Mouse (Mus musculus): Measurements from ENCODE around the gene Ubc. TPM values are rescaled to one million over a fixed set of nuclear protein-coding genes. Genes with fewer than 3 reads are reported as not detected.
"Not testable (repeated sequence)": the region's sequence is repeated elsewhere in the genome, so short reads cannot be mapped to it uniquely, and the experiment has no call there.

The Ubc gene
- total RNA-seq, 1 experiment from 2014 or later = 724 TPM

DNA sequence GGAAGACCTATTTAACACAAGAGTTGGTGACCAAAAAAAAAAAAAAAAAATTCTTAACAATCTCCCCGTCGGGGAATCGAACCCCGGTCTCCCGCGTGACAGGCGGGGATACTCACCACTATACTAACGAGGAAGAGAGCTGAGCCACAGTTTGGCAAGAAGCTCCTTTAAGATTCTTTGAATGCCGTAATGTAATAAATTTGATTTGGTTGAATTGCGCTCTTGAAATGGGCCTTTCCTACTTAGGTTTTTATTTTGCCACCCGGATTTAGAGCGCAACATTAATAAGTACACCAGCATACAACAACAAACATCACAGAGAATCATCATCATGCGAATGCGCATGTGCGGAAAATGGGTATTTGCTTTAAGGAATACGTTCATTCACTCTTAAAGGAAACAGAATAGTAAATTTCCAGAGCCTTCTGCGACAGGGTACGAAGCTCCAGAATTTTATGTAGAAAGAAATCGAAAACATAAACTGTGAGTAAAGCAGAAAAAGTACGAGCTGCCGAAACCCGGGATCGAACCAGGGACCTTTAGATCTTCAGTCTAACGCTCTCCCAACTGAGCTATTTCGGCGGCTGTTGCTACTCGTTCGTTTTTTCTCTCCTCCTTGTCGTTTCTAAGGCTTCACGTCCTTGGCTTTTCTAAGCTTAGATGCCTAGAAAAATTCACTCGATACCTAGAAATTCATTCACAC, 15.7 kb upstream of the Ubc start:
- peak; percentile 22; the same call in 1 of the 2 replicates for ATAC-seq (ENCODE audit: extremely low read depth, insufficient number of reproducible peaks, low FRiP score, poor library complexity, severe bottlenecking)

DNA sequence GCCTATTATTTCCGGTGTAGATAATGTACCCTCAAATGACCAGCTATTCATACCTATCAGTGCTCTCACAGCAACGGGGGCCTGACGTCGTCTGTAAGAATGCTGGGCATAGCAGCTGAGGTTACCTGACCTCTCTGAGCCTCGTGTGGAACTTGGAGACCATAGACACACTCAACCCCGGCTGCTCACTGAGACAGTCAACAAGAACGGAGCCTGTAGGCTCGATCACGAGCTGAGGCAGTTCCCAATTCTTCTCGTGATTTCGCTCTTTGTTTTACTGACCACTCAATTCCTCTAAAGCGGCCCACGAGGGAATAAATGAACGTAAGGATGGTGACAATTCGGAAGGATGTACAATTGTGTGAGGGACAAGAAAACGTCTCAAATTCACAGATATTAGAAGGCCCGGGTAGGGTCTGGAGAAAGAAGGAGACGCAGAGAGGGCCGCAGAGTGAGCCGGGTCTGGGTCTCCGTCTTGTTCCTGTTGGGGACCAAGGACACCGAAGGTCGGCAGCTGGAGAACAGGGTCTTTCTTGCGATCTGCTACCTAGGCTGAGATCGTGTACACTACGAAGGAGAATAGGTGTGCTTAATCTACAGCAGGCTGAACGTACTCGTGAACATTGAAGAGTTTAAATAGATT, 15.0 kb upstream of the Ubc start:
- ATAC-seq (ENCODE audit: extremely low read depth, insufficient number of reproducible peaks, low FRiP score, poor library complexity, severe bottlenecking) = no peak

DNA sequence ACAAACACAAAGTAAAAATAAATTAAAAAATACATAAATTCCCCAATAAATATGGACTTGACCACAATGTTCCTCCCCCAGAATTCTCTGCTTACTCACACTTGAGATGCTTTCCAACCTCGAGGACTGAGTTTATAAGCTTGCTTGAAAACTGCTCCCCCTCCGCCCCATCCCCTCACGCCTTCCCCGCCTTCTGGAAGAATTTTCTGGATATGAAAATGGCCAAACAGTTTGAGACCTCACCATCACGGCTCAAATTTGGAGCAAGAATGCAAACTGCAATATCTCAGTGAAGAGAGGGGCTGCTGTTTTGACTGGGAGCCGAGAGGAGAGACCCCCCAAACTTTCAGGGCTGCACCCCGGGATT, 14.5 kb upstream of the Ubc start:
- ATAC-seq (ENCODE audit: extremely low read depth, insufficient number of reproducible peaks, low FRiP score, poor library complexity, severe bottlenecking) = no peak

DNA sequence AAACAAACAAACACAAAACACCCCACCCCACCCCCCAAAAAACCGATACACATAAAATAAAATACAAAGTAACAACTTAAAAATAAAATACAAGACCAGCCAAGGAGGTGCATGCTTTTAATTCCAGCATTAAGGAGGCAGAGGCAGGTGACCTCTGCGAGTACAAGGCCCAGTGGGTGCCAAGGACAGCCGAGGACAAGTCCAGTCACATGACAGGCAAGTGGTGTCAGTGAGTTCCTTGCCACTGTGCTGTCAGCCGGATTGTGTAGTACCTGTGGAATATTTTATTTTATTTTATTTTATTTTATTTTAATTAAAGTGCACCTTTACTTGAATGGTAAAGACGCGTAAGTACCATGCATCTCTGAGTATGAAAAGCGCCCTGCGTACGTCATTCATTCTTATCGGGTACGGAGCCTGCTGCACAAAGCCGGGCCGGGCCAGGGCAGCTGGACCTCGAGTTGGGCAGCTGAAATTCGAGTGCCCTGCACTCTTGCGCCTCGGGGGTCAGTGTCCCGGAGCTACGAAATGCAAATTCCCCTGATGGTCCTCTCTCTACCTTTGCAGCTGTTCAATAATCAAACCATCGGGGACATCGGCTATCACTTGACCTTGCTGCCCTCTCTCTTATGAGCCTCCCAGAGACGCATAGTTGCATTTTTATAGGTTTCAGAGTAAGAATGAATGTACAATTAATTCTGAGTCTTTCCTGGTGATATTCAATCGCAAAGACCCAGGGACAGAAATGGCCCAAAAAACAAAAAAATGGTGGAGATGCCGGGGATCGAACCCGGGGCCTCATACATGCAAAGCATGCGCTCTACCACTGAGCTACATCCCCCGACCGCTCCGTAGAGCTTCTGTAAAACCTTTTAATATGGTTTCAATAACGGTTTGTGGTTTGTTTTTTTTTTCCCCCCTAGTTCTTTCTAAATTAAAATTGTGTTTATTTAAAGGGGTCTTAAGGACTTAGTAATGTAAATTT, 13.8 kb upstream of the Ubc start:
- no peak for ATAC-seq (ENCODE audit: extremely low read depth, insufficient number of reproducible peaks, low FRiP score, poor library complexity, severe bottlenecking)

DNA sequence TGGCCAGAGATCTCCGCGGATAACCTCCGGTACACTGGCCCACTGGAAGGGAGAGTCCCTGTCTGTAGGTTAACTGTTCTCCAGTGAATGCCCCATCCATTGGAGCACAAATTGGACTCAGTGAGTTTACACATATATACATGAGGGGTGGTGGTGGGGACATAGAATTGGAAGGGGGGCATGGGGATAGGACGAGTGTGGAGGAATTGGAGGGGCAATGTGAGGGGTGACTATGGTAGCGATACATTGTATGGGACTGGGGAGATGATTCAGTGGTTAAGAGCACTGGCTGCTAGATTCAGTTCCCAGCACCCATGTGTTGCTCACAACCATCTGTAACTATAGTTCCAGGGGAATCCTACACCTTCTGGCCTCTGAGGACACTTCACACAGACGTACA, 13.0 kb upstream of the Ubc start:
- ATAC-seq (ENCODE audit: extremely low read depth, insufficient number of reproducible peaks, low FRiP score, poor library complexity, severe bottlenecking) = no peak

DNA sequence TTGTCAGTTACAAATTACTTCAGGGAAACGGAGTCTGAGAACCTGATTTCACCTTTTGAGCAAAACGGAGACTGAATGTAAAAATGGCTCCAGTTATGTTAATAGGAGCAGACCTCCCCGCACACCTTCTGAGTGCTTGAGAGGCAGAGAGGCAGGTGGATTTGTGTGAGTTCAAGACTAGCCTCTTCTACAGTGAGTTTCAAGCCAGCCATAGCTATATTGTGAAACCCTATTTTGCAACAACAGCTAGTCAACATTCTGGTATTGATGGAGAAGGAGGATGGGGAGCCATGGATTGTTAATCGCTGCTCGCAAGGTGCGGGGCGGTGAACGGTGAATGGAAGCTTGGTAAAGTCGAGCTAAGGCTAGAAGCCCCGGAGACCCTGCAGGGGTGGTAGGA, 12.5 kb upstream of the Ubc start:
- no peak for ATAC-seq (ENCODE audit: extremely low read depth, insufficient number of reproducible peaks, low FRiP score, poor library complexity, severe bottlenecking)

DNA sequence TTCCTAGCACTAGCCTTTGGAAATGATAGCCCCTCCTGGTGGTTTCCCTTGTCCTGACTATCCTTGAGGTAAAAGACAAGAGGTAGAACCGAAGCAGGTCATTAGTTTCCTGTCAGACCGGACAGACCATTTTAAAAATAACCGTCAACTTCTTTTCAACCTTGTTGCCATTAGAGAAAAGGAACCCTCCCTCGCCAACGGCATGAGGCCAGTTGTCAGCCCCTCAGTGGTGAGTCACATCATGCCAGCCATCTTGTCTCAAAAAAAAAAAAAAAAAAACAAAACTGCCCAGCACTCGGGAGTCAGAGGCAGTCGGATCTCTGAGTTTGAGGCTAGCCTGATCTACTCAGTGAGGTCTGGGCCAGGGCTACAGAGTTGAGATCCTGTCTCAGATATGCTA, 10.9 kb upstream of the Ubc start:
- no peak for ATAC-seq (ENCODE audit: extremely low read depth, insufficient number of reproducible peaks, low FRiP score, poor library complexity, severe bottlenecking)

DNA sequence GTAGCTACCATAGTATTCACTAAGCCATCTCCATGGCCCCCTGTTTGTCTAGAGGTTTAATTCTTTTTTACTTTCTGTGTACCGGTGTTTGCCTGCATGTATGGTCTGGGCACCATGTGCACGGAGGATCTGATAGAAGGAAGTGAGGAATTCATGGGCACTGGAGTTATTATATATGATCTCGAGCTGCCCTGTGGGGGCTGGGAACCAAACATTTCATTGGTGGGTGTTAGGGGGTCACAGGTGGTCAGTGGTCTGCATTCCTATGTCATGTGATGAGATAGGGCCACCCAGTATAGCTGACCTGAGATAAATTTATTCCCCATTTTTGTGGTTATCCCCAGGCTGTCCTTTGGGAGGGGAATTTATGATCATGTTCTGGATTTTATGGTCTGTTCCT, 5.0 kb upstream of the Ubc start:
- ATAC-seq (ENCODE audit: extremely low read depth, insufficient number of reproducible peaks, low FRiP score, poor library complexity, severe bottlenecking) = no peak

DNA sequence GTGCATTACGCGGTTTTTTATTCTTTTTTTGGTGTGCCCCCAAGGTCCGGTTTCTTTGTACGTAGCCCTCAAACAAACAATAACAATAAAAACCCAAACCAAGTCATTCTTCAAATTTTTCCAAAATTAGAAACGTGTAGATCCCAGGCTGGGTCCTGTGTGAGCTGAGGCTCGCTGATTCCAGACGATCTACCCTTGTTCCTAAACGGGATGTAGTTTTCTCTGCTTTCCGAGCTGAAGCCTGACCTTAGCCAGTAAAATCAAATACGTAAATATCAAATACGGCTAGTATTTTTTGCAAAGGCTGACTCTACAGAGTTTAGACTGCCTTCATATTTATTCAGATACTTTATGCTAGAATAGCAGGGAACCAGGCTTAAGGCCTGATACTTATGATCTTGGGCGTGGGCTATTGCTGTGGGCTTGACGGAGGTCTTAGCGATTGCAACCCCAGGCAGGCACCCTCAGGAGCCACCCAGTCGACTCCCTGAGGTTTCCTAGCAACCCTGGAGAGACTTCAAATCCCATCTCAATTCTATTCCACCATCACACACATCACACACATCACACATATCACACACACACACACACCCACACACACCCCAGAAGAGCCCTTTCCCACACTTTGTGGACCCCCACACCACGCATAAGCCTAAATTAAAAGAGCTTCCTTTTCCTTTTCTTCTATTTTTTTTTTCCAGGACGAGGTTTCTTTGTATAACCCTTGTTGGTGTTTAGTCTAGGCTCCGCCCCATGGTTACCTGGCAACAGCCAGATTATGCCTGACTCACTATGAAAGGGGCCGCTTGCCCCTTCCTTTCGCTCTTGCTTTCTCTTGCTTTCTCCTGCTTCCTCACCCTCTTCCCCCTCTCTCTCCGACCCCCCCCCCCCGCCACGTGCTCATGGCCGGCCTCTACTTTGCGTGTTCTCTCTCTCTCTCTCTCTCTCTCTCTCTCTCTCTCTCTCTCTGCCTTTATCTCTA, 3.9 kb upstream of the Ubc start:
- ATAC-seq (ENCODE audit: extremely low read depth, insufficient number of reproducible peaks, low FRiP score, poor library complexity, severe bottlenecking) = no peak

DNA sequence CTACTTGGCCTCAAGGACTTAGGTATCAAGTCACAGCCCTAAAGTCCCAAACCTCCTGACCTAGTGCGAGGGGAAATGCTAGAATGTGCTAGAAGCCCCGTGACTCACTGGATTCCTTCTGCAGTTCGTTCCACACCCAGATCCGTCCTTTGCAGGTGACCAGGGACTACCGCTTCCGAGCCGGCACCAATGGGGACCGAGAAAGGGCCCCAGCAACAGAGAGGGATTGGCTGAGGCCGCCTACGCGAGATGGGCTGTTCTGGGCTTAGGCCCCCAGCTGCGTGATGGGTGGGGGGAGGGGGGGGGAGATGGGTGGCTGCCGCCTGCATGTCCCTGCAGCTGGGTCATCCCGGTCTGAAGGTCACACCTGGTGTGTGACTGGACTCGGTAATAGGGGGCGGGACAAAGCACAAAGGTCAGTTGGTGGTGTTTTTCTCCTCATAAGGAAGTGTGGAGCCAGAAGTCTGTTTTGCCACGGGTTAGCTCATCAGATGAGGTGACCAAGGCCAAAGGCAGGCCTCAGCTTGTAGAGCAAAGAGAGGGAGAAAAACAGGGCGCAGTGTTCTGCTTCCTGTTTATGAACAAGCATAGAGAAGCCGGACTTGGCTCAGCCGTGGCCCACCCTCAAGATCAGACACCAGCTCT, 3.1 kb upstream of the Ubc start:
- peak; percentile 73 for ATAC-seq (ENCODE audit: extremely low read depth, insufficient number of reproducible peaks, low FRiP score, poor library complexity, severe bottlenecking)

DNA sequence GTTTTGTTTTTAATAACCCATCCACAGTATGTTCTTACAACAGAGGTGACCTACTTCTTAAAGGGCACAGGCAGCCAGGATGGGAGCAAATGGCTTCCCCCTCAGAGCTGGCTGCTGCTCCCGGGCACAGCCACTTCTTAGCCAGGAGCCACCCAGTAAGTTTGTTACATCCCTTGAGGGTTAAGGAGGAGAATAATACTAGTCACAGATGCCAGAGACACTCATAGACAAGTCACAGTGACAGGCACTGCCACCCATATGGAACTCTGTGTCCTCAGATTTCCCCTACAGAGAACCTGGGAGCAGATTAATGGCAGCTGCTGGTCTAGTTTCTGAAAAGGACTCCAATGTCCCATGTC, 2.6 kb upstream of the Ubc start:
- ATAC-seq (ENCODE audit: extremely low read depth, insufficient number of reproducible peaks, low FRiP score, poor library complexity, severe bottlenecking) = no peak

DNA sequence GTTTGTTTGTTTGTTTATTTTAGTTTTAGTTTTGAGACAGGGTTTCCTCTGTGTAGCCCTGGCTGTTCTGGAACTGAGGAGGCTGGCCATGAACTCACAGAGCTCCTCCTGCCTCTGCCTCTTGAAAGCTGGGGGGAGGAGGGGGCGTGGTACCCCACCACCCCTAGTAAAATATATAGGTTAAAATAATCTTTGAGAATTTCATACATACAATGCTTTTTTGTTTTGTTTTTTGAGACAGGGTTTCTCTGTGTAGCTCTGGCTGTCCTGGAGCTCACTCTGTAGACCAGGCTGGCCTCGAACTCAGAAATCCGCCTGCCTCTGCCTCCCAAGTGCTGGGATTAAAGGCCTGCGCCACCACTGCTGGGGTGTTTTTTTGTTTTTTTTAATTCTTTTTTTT, 2.2 kb upstream of the Ubc start:
- ATAC-seq (ENCODE audit: extremely low read depth, insufficient number of reproducible peaks, low FRiP score, poor library complexity, severe bottlenecking) = not testable (repeated sequence)

DNA sequence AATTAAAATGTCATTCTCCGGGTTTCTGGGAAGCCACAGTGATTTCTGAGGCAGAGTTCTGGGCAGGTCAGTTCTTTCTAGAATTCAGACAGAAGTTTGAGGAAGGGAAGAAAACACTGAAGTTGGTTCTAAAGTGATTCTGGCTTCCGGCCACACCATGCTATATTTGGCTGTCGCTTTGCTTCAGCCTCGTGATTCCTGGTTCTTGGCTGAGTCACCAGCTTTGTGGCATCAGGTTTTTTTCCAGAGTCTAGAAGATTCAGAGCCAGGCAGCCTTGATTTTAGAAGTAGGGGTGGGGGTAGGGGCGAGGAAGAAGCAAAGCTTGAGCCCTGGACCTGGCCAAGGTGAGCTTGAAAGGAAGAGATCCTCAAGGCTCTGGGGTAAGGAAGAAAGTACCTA, 1.6 kb upstream of the Ubc start:
- ATAC-seq (ENCODE audit: extremely low read depth, insufficient number of reproducible peaks, low FRiP score, poor library complexity, severe bottlenecking) = no peak

DNA sequence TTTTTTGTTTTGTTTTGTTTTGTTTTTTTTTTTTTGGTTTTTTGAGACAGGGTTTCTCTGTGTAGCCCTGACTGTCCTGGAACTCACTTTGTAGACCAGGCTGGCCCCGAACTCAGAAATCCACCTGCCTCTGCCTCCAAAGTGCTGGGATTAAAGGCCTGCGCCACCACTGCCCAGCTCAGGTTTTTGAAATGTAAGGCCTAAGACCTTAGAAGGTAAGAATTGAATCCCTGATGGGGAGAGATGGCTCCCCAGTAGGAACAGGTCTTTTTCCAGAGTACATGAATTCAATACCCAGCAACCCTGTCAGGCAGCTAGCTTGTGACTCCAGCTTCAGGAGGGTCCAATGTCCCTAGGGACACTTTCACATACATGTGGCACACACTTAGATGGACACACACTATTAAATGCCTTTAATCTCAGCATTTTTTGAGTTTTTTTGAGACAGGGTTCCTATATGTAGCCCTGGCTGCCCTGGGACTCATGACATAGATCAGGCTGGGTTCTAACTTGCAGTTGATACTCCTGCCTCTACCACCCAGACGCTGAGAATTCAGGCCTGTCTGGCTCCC, 990 bp upstream of the Ubc start:
- ATAC-seq (ENCODE audit: extremely low read depth, insufficient number of reproducible peaks, low FRiP score, poor library complexity, severe bottlenecking) = no peak

DNA sequence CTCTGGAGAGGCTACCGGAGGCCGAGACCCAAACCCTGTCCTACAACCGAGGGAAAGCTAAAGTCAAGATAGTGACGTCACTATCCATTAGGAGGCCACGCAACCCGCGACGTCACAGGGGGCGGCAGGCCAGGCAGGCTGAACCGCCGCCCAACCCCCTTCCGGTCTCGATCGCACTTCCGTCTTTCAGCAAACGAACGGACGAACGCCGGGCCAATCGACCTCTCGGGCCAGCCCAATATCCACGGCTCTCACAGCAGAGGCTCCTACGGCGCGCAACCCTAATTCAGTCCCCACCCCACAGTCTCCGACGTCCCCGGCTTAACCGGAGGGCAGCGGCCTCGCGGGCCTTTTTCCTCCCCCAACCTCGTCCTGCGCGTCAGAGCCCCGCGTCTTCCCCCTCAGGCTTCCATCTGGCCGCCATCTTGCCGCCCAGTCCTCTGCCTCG, 847 bp downstream of the Ubc start, which contains the start of gene Gm10382:
Gm10382 (plus strand) TSS at position 192 of the 448 bp plus-strand sequence.
- ATAC-seq (ENCODE audit: extremely low read depth, insufficient number of reproducible peaks, low FRiP score, poor library complexity, severe bottlenecking) = peak; percentile 51

DNA sequence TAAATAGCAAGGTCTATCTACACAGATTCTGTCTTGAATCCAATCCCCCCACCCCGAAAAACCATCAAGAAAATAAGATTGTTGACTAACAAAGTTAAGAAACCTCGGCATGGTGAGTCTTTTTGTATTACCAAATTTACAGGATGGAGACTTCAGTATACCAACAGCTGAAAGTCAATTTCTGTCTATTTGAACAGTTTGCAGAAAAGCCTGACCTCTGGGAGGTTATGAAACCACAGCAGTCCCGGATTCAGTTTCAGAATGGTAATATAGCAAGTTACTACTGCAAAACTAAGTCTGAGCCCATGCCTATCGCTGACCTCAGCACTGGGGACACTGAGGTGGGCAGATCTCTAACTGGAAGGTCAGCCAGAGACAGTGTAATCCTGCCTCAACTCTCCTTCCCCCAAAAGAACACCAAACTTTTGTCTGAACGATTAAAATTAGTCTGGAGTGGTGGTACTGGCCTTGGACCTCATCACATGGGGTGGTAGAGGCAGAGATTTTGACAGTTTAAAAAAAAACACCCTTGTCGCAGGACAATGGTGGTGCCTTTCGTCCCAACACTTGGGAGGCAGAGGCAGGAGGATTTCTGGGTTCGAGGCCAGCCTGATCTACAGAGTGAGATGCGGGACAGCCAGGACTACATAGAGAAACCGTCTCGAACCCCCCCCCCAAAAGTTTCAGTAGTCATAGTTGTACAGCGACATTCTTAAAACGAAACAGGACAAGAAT, 1.5 kb downstream of the Ubc start:
- ATAC-seq (ENCODE audit: extremely low read depth, insufficient number of reproducible peaks, low FRiP score, poor library complexity, severe bottlenecking) = no peak

DNA sequence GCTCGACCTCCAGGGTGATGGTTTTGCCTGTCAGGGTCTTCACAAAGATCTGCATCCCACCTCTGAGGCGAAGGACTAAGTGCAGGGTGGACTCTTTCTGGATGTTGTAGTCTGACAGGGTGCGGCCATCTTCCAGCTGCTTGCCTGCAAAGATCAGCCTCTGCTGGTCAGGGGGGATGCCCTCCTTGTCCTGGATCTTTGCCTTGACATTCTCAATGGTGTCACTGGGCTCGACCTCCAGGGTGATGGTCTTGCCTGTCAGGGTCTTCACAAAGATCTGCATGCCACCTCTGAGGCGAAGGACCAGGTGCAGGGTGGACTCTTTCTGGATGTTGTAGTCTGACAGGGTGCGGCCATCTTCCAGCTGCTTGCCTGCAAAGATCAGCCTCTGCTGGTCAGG, 2.7 kb downstream of the Ubc start:
- ATAC-seq (ENCODE audit: extremely low read depth, insufficient number of reproducible peaks, low FRiP score, poor library complexity, severe bottlenecking) = not testable (repeated sequence)
